ENCODE assay signal across 18 mouse cellular contexts in genomic region chr1:36478343-36478795, GRCm38 (mm10). TPM values are rescaled to one million over a fixed set of nuclear protein-coding genes. Genes with fewer than 3 reads are reported as not detected.
DNase-seq lines count a peak whose midpoint lies in the region; ATAC-seq and TF ChIP-seq lines count a peak whose summit lies in the region.
"Had no signal": no experiment of that assay in that cellular context is flagged by ENCODE, and none has a peak within 500 bp of the region (broad histone marks: within the 10 kb centered on the region; RNA-seq: fewer than 3 reads in every experiment).

No protein-coding gene starts in this region.

- no peak overlapping the region; the same call in 1 of the 2 replicates for H3K4me2 ChIP-seq in kidney, embryonic 14.5 days (replicated peaks; ENCODE audit: low read depth, low read length)
- H3K4me2 ChIP-seq: embryonic facial prominence, embryonic 13.5 days; heart, embryonic 12.5 days; hindbrain, embryonic 12.5 days; limb, embryonic 13.5 days had no signal

- no peaks in the 10 kb centered on the region for H3K36me3 ChIP-seq in liver, adult 2 months (ENCODE audit: control insufficient read depth, insufficient read depth, low read length)
- H3K36me3 ChIP-seq in kidney, embryonic 14.5 days (ENCODE audit: control insufficient read depth, insufficient read depth, low read length): no peaks in the 10 kb centered on the region; the same call in 1 of the 2 replicates
- H3K36me3 ChIP-seq: embryonic facial prominence, embryonic 13.5 days; heart, embryonic 12.5 days; hindbrain, embryonic 12.5 days had no signal

- DNase-seq in cerebellum, adult 11-12 months: peak; percentile 76
- DNase-seq in liver, adult 2 months (ENCODE audit: extremely low read depth, low read depth, low spot score): peak; percentile 62
- DNase-seq in liver: no peak
- DNase-seq in cerebellum, postnatal 10 days: peak; percentile 74 to 79
- DNase-seq in layer of hippocampus, adult 11-12 months (ENCODE audit: low spot score): no peak
- DNase-seq: adrenal gland, adult 8-10 months; gastrocnemius, postnatal 25 days; lung, adult 2 months; thymus, postnatal 14 days had no signal

- no peak for ATAC-seq in cerebellum, adult (ENCODE audit: insufficient number of reproducible peaks, low FRiP score, low TSS enrichment)
- peak; percentile 75 for ATAC-seq in kidney, embryonic 14.5 days (ENCODE audit: low FRiP score, low TSS enrichment)
- no peak for ATAC-seq in erythroid progenitor cell, adult 5-6 weeks (replicated peaks; ENCODE audit: low FRiP score, poor library complexity, severe bottlenecking)
- ATAC-seq: midbrain, embryonic 16.5 days had no signal

- no peak overlapping the region for H3K4me3 ChIP-seq in liver, adult 2 months (ENCODE audit: insufficient read depth, low read depth, low read length)
- no peak overlapping the region for H3K4me3 ChIP-seq in kidney, embryonic 14.5 days (ENCODE audit: low read length)
- H3K4me3 ChIP-seq: embryonic facial prominence, embryonic 13.5 days; heart, embryonic 12.5 days; hindbrain, embryonic 12.5 days; limb, embryonic 13.5 days had no signal

- TF ChIP-seq POLR2A in liver, adult 2 months (IDR thresholded peaks at IDR 0.05; ENCODE audit: extremely low read depth, insufficient read depth, low read length): no peak

- no peak overlapping the region for H3K9ac ChIP-seq in liver, adult 2 months (ENCODE audit: low read depth, low read length)
- H3K9ac ChIP-seq in kidney, embryonic 14.5 days (ENCODE audit: low read depth, low read length): no peak overlapping the region
- H3K9ac ChIP-seq: embryonic facial prominence, embryonic 13.5 days; heart, embryonic 12.5 days; hindbrain, embryonic 12.5 days; limb, embryonic 13.5 days had no signal

- no peaks in the 10 kb centered on the region for H3K9me3 ChIP-seq in kidney, embryonic 14.5 days (ENCODE audit: control insufficient read depth, low read length)
- H3K9me3 ChIP-seq: embryonic facial prominence, embryonic 13.5 days; heart, embryonic 12.5 days; hindbrain, embryonic 12.5 days; limb, embryonic 13.5 days had no signal

- WGBS in liver, adult 2 months: 36% methylated on average over 2 of the region's 2 CpGs
- 28% methylated on average over 2 of the region's 2 CpGs for WGBS in kidney, embryonic 14.5 days

- H3K27ac ChIP-seq in liver, adult 2 months (replicated peaks; ENCODE audit: insufficient read depth, low read depth, low read length): no peak overlapping the region
- peak overlapping the region; percentile 27; the same call in 1 of the 2 replicates for H3K27ac ChIP-seq in kidney, embryonic 14.5 days (ENCODE audit: low read depth, low read length)
- H3K27ac ChIP-seq: embryonic facial prominence, embryonic 13.5 days; hindbrain, embryonic 12.5 days; limb, embryonic 13.5 days had no signal

- H3K4me1 ChIP-seq in liver, adult 2 months (ENCODE audit: control insufficient read depth, insufficient read depth, low read length): peaks cover 29% of the 10 kb centered on the region
- H3K4me1 ChIP-seq in kidney, embryonic 14.5 days (ENCODE audit: control insufficient read depth, insufficient read depth, low read length): peaks cover 52% of the 10 kb centered on the region

- no peaks in the 10 kb centered on the region; the same call in 1 of the 2 replicates for H3K79me2 ChIP-seq in liver, adult 2 months (ENCODE audit: control insufficient read depth, insufficient read depth, low read length)

- H3K27me3 ChIP-seq in liver, adult 2 months (ENCODE audit: control insufficient read depth, insufficient read depth, low read length): no peaks in the 10 kb centered on the region
- H3K27me3 ChIP-seq in kidney, embryonic 14.5 days (ENCODE audit: control insufficient read depth, insufficient read depth, low read length): no peaks in the 10 kb centered on the region
- H3K27me3 ChIP-seq: embryonic facial prominence, embryonic 13.5 days; heart, embryonic 12.5 days; hindbrain, embryonic 12.5 days; limb, embryonic 13.5 days; Patski had no signal

- no peak for TF ChIP-seq CTCF in liver, adult 2 months (IDR thresholded peaks at IDR 0.05; ENCODE audit: low read depth, low read length)

RNA-seq across cellular contexts. Expression of gene Cnnm4, which starts 6.9 kb away (rescaled TPM):
- total RNA-seq in liver, adult 2 months (2014; rRNA removed): 2.3 and 3.9 TPM in 2 replicates
- 2.4 and 2.7 TPM in 2 replicates for polyA plus RNA-seq in liver, adult 2 months (2012; rRNA removed)
- 12.8 and 13.1 TPM in 2 replicates for polyA plus RNA-seq in kidney, embryonic 14.5 days (2014; fragmentation: Nextera tagmentation; extraction: Ambion mirVana)
- 2.9 and 3.6 TPM in 2 replicates for total RNA-seq in erythroid progenitor cell, adult 5-6 weeks (2015; ENCODE audit: low replicate concordance)
- 1.4 and 3.3 TPM in 2 replicates for total RNA-seq in erythroid progenitor cell, adult 5-6 weeks (2017; ENCODE audit: low replicate concordance)

RNA-seq across cellular contexts. Expression of gene Lman2l, which starts 33.3 kb away (rescaled TPM):
- total RNA-seq in liver, adult 2 months (2014; rRNA removed): 5.1 and 7.9 TPM in 2 replicates
- polyA plus RNA-seq in liver, adult 2 months (2012; rRNA removed): 7.7 and 9.3 TPM in 2 replicates
- 33.6 and 33.7 TPM in 2 replicates for polyA plus RNA-seq in kidney, embryonic 14.5 days (2014; fragmentation: Nextera tagmentation; extraction: Ambion mirVana)
- total RNA-seq in erythroid progenitor cell, adult 5-6 weeks (2015; ENCODE audit: low replicate concordance): 7.2 and 13.4 TPM in 2 replicates
- total RNA-seq in erythroid progenitor cell, adult 5-6 weeks (2017; ENCODE audit: low replicate concordance): 1.7 and 4.1 TPM in 2 replicates

RNA-seq across cellular contexts. Expression of gene Cnnm3, which starts 33.3 kb away (rescaled TPM):
- total RNA-seq in liver, adult 2 months (2014; rRNA removed): 4.4 and 6.8 TPM in 2 replicates
- polyA plus RNA-seq in liver, adult 2 months (2012; rRNA removed): 11.3 and 14.1 TPM in 2 replicates
- 5.7 and 7.5 TPM in 2 replicates for polyA plus RNA-seq in kidney, embryonic 14.5 days (2014; fragmentation: Nextera tagmentation; extraction: Ambion mirVana)
- total RNA-seq in erythroid progenitor cell, adult 5-6 weeks (2015; ENCODE audit: low replicate concordance): 2.5 and 10.5 TPM in 2 replicates
- 3.9 and 9.4 TPM in 2 replicates for total RNA-seq in erythroid progenitor cell, adult 5-6 weeks (2017; ENCODE audit: low replicate concordance)

RNA-seq across cellular contexts. Expression of gene Ankrd23, which starts 58.3 kb away (rescaled TPM):
- 1.8 and 2.0 TPM in 2 replicates for total RNA-seq in liver, adult 2 months (2014; rRNA removed)
- 3.5 and 5.1 TPM in 2 replicates for polyA plus RNA-seq in liver, adult 2 months (2012; rRNA removed)
- polyA plus RNA-seq in kidney, embryonic 14.5 days (2014; fragmentation: Nextera tagmentation; extraction: Ambion mirVana): 10.5 and 14.6 TPM in 2 replicates
- total RNA-seq in erythroid progenitor cell, adult 5-6 weeks (2015; ENCODE audit: low replicate concordance): 1.7 TPM in 1 of 2 replicates, not detected in the other
- not detected in 2 replicates for total RNA-seq in erythroid progenitor cell, adult 5-6 weeks (2017; ENCODE audit: low replicate concordance)

Comparison
In these comparisons a context has a peak if more than half of its experiments do, and no peak if none do; other contexts are left out.
1. DNase-seq: peak in cerebellum, adult 11-12 months (single experiment), liver, adult 2 months (single experiment) and cerebellum, postnatal 10 days (2 of 2); none in liver (single experiment) and layer of hippocampus, adult 11-12 months (single experiment).